Mouse (Mus musculus) liver, adult 2 months (tissue): ENCODE results near the gene Med18.

Source experiments
- CTCF ChIP-seq: fragments of 200-500 bp; IDR thresholded peaks from 2 replicates; pipeline ENCODE4 v1.5.1; 2011; ENCODE audit warnings: low read depth, low read length, control low read depth
- POLR2A ChIP-seq: fragments of 200-500 bp; IDR thresholded peaks from 2 replicates; pipeline ENCODE4 v1.6.1; 2011; ENCODE audit warnings: low read length, control low read depth; ENCODE audit not compliant: insufficient read depth; ENCODE audit errors: extremely low read depth

- no peak for TF ChIP-seq POLR2A
- no peak for TF ChIP-seq CTCF
Observed at GRCm38 (mm10) chr4:132424765-132425164, 39.0 kb downstream of the Med18 start.
